Mouse (Mus musculus) stomach, embryonic 14.5 days (tissue): ENCODE measurements around the gene Med12. TPM values are rescaled to one million over a fixed set of nuclear protein-coding genes. Genes with fewer than 3 reads are reported as not detected.
A peak's percentile ranks its signal among the peaks of the same experiment; 100 is the strongest.

Experiments used
- ATAC-seq: fragments of 200-750 bp; cut with Nextera tagmentation; 2 replicates; pipeline ENCODE4 v1.8.0; 2017; ENCODE audit warnings: low read depth, moderate TSS enrichment; ENCODE audit not compliant: insufficient number of reproducible peaks, insufficient read depth, low FRiP score
- H3K27ac ChIP-seq: fragments of 300-500 bp; sonication (generic); 2 replicates; pipeline ENCODE4 v1.5.1; 2014; ENCODE audit warnings: mild to moderate bottlenecking, low read length, moderate library complexity, mixed read lengths
- H3K27me3 ChIP-seq: fragments of 300-500 bp; sonication (generic); 2 replicates; pipeline ENCODE4 v1.6.1; 2014; ENCODE audit warnings: low read length, control low read depth, mixed read lengths; ENCODE audit not compliant: control insufficient read depth, insufficient read depth
- H3K36me3 ChIP-seq: fragments of 300-500 bp; sonication (generic); 2 replicates; pipeline ENCODE4 v1.6.1; 2014; ENCODE audit warnings: mild to moderate bottlenecking, control low read depth, low read length, moderate library complexity, mixed read lengths; ENCODE audit not compliant: control insufficient read depth, insufficient read depth
- H3K4me1 ChIP-seq: fragments of 300-500 bp; sonication (generic); 2 replicates; pipeline ENCODE4 v1.6.1; 2014; ENCODE audit warnings: low read length, control low read depth, mixed read lengths; ENCODE audit not compliant: control insufficient read depth, insufficient read depth
- H3K4me2 ChIP-seq: fragments of 300-500 bp; sonication (generic); replicated peaks from 2 replicates; pipeline ENCODE4 v1.6.1; 2014; ENCODE audit warnings: low read depth, low read length, control low read depth
- H3K4me3 ChIP-seq: fragments of 300-500 bp; sonication (generic); 2 replicates; pipeline ENCODE4 v1.5.1; 2014; ENCODE audit warnings: low read depth, low read length, control low read depth
- H3K9ac ChIP-seq: fragments of 300-500 bp; sonication (generic); replicated peaks from 2 replicates; pipeline ENCODE4 v1.6.1; 2014; ENCODE audit warnings: low read depth, mild to moderate bottlenecking, control low read depth, low read length, moderate library complexity, mixed read lengths
- H3K9me3 ChIP-seq: fragments of 300-500 bp; sonication (generic); 2 replicates; pipeline ENCODE4 v1.6.1; 2016; ENCODE audit warnings: low read depth, low read length, control low read depth; ENCODE audit not compliant: control insufficient read depth
- WGBS: fragments of 180-500 bp; shearing (Covaris S2); extraction: QIAGEN DNeasy Blood & Tissue Kit; methylation state at CpG from one replicate; pipeline ENCODE4 v1.1.7; 2014; 5-methylcytosine and 5-hydroxymethylcytosine counted together
- polyA plus RNA-seq: library from polyadenylated mRNA; unstranded; fragments of >200 nt; fragmentation: Nextera tagmentation; extraction: Ambion mirVana; gene quantifications from 2 replicates; pipeline ENCODE4 v1.2.1, GENCODE M21; 2014

The Med12 gene
- polyA plus RNA-seq, 1 experiment from 2014 or later: 46.8 TPM

GRCm38 (mm10) chrX:101288432-101288831 is 14.6 kb downstream of the Med12 start:
- no peaks in the 10 kb centered on the region for H3K4me1 ChIP-seq
- H3K9ac ChIP-seq: no peak overlapping the region
- H3K9me3 ChIP-seq: no peaks in the 10 kb centered on the region
- H3K4me2 ChIP-seq: no peak overlapping the region
- no peaks in the 10 kb centered on the region for H3K27me3 ChIP-seq
- peaks cover 10% of the 10 kb centered on the region for H3K36me3 ChIP-seq
- 87% methylated on average over 6 of the region's 6 CpGs for WGBS
- no peak for ATAC-seq
- H3K27ac ChIP-seq: no peak overlapping the region
- no peak overlapping the region for H3K4me3 ChIP-seq

GRCm38 (mm10) chrX:101289037-101289436 is 15.2 kb downstream of the Med12 start:
- Histone ChIP-seq H3K4me3 (no peak overlapping the region), H3K9me3 (no peaks in the 10 kb centered on the region), H3K36me3 (peaks cover 10% of the 10 kb centered on the region), H3K9ac (no peak overlapping the region), H3K4me1 (no peaks in the 10 kb centered on the region), H3K4me2 (no peak overlapping the region), H3K27ac (no peak overlapping the region), H3K27me3 (no peaks in the 10 kb centered on the region)
- 90% methylated on average over 7 of the region's 7 CpGs for WGBS
- no peak for ATAC-seq

- WGBS: 84% methylated on average over 10 of the region's 10 CpGs
- H3K36me3 ChIP-seq: peaks cover 10% of the 10 kb centered on the region
These were observed 16.3 kb downstream of the Med12 start for GRCm38 (mm10) chrX:101290111-101290510.

GRCm38 (mm10) chrX:101299055-101299454 is 25.2 kb downstream of the Med12 start, which contains the start of gene Nlgn3:
Gene Nlgn3, plus strand, starts transcription at chrX:101299168.
- Histone ChIP-seq H3K4me2 (peak within 1 kb of the TSS; percentile 43), H3K27ac (no peak within 1 kb of the TSS), H3K9ac (peak within 1 kb of the TSS; percentile 14; the same call in 1 of the 2 replicates), H3K4me3 (peak within 1 kb of the TSS; percentile 26), H3K36me3 (no peaks in the 10 kb centered on the region), H3K4me1 (no peaks in the 10 kb centered on the region), H3K27me3 (no peaks in the 10 kb centered on the region), H3K9me3 (no peaks in the 10 kb centered on the region)
- peak; percentile 51; the same call in 1 of the 2 replicates for ATAC-seq
- 14% methylated on average over 22 of the region's 24 CpGs for WGBS

More at GRCm38 (mm10) chrX:101290111-101290510, 16.3 kb downstream of the Med12 start:
- Histone ChIP-seq H3K27ac (no peak overlapping the region), H3K9ac (no peak overlapping the region), H3K4me1 (no peaks in the 10 kb centered on the region), H3K27me3 (no peaks in the 10 kb centered on the region), H3K9me3 (no peaks in the 10 kb centered on the region), H3K4me2 (no peak overlapping the region), H3K4me3 (no peak overlapping the region)
- ATAC-seq: no peak

GRCm38 (mm10) chrX:101299473-101300426 is 25.9 kb downstream of the Med12 start:
- WGBS: 24% methylated on average over 12 of the region's 13 CpGs
- Histone ChIP-seq H3K9ac (0 out of 2 replicates have a peak overlapping the region, but pooled peaks have one; percentile 14), H3K27me3 (no peaks in the 10 kb centered on the region), H3K36me3 (no peaks in the 10 kb centered on the region), H3K4me2 (peak overlapping the region; percentile 43), H3K9me3 (no peaks in the 10 kb centered on the region), H3K4me3 (peak overlapping the region; percentile 26), H3K4me1 (no peaks in the 10 kb centered on the region), H3K27ac (no peak overlapping the region)
- peak; percentile 57 for ATAC-seq

GRCm38 (mm10) chrX:101300427-101301030 is 26.7 kb downstream of the Med12 start:
- Histone ChIP-seq H3K9me3 (no peaks in the 10 kb centered on the region), H3K27ac (no peak overlapping the region), H3K4me2 (peak overlapping the region; percentile 43), H3K4me3 (peak overlapping the region; percentile 26; the same call in 1 of the 2 replicates), H3K9ac (no peak overlapping the region), H3K27me3 (no peaks in the 10 kb centered on the region), H3K4me1 (no peaks in the 10 kb centered on the region), H3K36me3 (no peaks in the 10 kb centered on the region)
- 36% methylated on average over 13 of the region's 13 CpGs for whole genome bisulfite sequencing
- ATAC-seq: no peak

GRCm38 (mm10) chrX:101301654-101302053 is 27.8 kb downstream of the Med12 start:
- WGBS: 80% methylated on average over 9 of the region's 9 CpGs

GRCm38 (mm10) chrX:101304646-101305045 is 30.8 kb downstream of the Med12 start:
- Histone ChIP-seq H3K36me3 (no peaks in the 10 kb centered on the region), H3K27ac (no peak overlapping the region), H3K4me2 (no peak overlapping the region), H3K4me1 (no peaks in the 10 kb centered on the region), H3K9me3 (no peaks in the 10 kb centered on the region), H3K27me3 (no peaks in the 10 kb centered on the region), H3K4me3 (no peak overlapping the region), H3K9ac (no peak overlapping the region)
- 54% methylated on average over 2 of the region's 2 CpGs for WGBS
- no peak for ATAC-seq

More at GRCm38 (mm10) chrX:101301654-101302053, 27.8 kb downstream of the Med12 start:
- Histone ChIP-seq H3K27ac (no peak overlapping the region), H3K4me1 (no peaks in the 10 kb centered on the region), H3K9me3 (no peaks in the 10 kb centered on the region), H3K27me3 (no peaks in the 10 kb centered on the region), H3K9ac (no peak overlapping the region), H3K36me3 (no peaks in the 10 kb centered on the region), H3K4me2 (no peak overlapping the region), H3K4me3 (no peak overlapping the region)
- no peak for ATAC-seq
